Mouse (Mus musculus) gastrocnemius, postnatal 14 days (tissue): ENCODE measurements at regions not wholly inside any gene's neighbourhood (a gene's known extent, or its start where the extent isn't known, plus 50 kb on each side); places are given as distances from the start of the nearest gene placed in this dataset.

Source experiments
- DNase-seq: peaks from one replicate; pipeline ENCODE4 v3.0.0; 2021; ENCODE audit warnings: mixed read lengths
- intact Hi-C: fragments of 180-260 bp; cut with DNase I; formaldehyde crosslinking; loops from one replicate; pipeline ENCODE4 v1.15.1; 2025; ENCODE audit warnings: low total_unique reads
- microRNA-seq, 2 experiments: library from miRNA; unstranded; fragments of <30 nt; microRNA quantifications; one replicate each; pipeline ENCODE4 v1.2.0; 2021

- DNase-seq, result no peak
- intact Hi-C loops, result no loop called here
Observed at GRCm38 (mm10) chr12:94674925-94675324, 1017.1 kb upstream of the Flrt2 start.

GRCm38 (mm10) chr12:94691341-94692029, 1000.5 kb upstream of the Flrt2 start:
- intact Hi-C loops, result no loop called here
- DNase-seq, result no peak

DNA sequence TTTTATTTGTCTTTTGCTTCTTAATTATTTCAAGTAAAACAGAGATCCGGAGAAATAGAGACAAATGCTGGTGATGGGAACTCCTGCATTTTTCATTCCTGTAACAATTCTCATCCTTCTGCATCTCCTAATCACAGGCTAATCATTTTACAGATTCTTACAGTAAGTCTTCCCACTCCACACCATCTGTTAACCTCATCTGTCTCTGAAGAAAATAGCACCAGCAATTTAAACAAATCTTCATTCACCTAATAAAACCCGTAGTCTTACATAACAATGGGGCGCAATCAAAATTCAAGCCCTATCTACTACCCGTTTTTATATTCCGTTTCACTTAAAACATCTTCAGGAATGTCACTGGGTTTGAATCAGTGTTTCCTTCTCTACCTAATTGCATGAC, 960.6 kb upstream of the Flrt2 start:
- no peak for DNase-seq
- intact Hi-C loops, result no loop called here

DNA sequence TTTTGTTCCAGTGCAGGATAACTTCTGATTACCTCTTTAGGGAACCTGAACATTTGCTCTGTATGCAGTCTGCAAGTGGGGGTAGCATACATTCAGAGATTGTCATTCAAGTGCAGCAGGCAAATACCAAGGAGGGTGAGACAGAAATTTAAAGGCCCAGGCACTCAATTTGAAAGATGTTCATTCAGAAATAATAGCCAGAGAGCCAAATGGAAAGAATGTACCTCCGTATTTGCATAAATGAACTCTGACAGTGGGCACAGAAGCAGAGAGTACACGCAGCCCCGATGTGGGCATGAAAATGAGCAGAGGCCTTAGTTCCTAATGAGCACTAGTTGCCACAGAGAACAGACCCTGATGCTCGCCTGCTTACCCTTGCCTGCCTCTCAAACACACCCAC, 958.8 kb upstream of the Flrt2 start:
- intact Hi-C loops, result no loop called here
- DNase-seq, result no peak

DNA sequence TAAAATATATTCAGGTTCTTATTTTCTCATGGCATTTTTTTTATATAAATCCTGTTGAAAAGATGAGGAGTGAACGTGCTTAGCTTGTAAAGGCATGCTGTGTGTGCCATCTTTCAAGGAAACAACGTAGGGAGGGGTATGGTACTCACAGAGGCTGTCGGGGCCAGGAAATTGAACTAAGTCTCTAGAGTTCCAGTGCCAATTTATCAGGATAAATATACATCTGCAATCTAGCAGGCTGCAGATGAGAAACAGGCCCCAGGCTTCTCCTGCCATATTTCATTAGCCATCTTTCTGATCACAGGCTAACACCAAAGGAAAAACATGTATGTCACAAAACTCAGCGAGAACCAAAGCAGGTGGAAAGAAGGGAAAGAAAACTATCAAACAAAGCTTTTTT, 954.8 kb upstream of the Flrt2 start:
- intact Hi-C loops, result no loop called here
- no peak for DNase-seq

GRCm38 (mm10) chr12:94749747-94750515, 942.1 kb upstream of the Flrt2 start:
- DNase-seq, result no peak
- intact Hi-C loops, result no loop called here

- intact Hi-C loops, result no loop called here
- no peak for DNase-seq
Observed at GRCm38 (mm10) chr12:94755754-94756153, 936.3 kb upstream of the Flrt2 start.

DNA sequence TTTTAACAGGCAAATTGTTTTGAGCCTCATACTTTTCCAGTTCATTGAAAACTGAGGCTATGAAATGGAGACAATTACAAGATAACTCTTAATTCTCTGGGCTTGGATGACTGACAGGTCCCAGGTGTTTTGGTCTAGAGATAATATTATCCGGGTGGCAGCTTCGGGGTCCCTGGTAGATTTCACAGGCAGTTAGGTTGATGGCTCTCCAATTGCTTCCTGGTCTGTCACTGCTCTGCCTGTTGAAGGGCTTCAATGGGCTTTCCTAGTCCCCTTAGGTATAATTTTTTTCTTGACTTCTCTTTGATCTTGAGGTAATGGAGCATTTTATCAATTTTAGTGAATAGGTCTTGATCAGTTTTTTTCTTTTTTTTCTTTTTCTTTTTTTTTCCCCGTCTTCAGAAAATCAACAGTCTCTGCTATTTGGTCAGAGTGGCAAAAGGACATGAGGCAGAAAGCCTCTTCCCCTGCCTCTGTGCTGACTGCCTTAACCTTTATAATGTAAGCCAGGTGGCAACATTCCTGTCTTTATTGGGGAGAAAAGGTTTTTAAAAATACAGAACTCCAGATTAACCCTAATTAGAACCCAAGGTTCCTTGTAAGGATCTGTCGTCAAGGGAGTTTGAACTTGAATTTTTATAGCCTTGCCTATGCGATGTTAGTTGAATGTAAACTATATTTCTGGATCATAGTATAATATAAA, 896.0 kb upstream of the Flrt2 start:
- no peak for DNase-seq
- intact Hi-C loops, result no loop called here

- intact Hi-C loops, result no loop called here
- DNase-seq, result no peak
Observed at GRCm38 (mm10) chr12:94804692-94805091, 887.3 kb upstream of the Flrt2 start.

GRCm38 (mm10) chr12:94831400-94831799, 860.6 kb upstream of the Flrt2 start:
- intact Hi-C loops, result no loop called here
- no peak for DNase-seq

- no peak for DNase-seq
- intact Hi-C loops, result no loop called here
Observed at GRCm38 (mm10) chr12:94862720-94863119, 829.3 kb upstream of the Flrt2 start.

DNA sequence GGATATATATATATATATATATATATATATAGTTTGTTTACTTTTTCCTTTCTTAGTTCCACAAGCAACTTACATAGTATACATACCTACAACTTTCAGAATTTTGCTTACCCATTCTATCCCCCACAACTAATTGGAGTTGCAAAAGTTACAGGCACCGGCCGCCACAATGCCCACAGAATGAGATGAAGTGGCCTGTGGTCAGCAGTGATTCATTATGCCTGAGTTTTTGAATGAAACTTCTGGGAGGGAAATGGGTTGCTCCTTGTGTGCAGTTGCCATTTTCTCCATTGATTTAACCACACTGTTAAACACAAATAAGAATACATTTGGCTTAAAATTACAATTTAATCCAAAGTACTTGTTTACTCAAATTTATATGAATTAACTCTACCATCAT, 781.2 kb upstream of the Flrt2 start:
- intact Hi-C loops, result no loop called here
- no peak for DNase-seq

DNA sequence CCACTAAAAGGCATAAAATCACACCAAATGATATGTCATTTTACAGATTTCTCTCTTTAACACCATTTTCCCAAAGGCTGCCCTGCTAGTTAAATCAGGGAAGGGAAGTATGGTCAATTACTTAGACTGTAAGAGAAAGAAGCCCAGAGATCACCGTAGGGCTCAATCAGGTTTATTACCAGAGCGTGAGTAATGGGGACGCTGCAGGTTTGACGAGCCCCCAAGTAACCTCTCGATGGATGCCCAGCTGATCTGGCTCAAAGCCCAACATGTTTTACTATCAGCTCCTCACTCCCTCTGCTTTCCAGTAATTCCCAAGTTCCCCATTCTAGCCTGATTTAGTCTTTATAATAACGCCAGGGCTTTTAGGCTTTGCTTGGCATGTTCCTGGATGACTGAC, 749.0 kb upstream of the Flrt2 start:
- intact Hi-C loops, result no loop called here
- no peak for DNase-seq

Small RNAs in the stretch of these regions (microRNA-seq; reads per million reads assigned to microRNA genes)
- 0 reads per million in 2 experiments for gene Mir8099-2
